Mouse (Mus musculus) adrenal gland, postnatal 36 days (tissue): Measurements from ENCODE around the gene Cd7. TPM values are rescaled to one million over a fixed set of nuclear protein-coding genes. Genes with fewer than 3 reads are reported as not detected.

Experiments used
- DNase-seq, 2 experiments: peaks; one replicate each; pipeline ENCODE4 v3.0.0; 2021; ENCODE audit warnings: mixed read lengths in 1 of 2
- total RNA-seq, 2 experiments: library from RNA; stranded (reverse); gene quantifications; 2 replicates each; pipeline ENCODE4 v1.2.3; 2021

The Cd7 gene
- total RNA-seq, 2 experiments from 2014 or later, result 0.30 to 0.53 TPM

DNA sequence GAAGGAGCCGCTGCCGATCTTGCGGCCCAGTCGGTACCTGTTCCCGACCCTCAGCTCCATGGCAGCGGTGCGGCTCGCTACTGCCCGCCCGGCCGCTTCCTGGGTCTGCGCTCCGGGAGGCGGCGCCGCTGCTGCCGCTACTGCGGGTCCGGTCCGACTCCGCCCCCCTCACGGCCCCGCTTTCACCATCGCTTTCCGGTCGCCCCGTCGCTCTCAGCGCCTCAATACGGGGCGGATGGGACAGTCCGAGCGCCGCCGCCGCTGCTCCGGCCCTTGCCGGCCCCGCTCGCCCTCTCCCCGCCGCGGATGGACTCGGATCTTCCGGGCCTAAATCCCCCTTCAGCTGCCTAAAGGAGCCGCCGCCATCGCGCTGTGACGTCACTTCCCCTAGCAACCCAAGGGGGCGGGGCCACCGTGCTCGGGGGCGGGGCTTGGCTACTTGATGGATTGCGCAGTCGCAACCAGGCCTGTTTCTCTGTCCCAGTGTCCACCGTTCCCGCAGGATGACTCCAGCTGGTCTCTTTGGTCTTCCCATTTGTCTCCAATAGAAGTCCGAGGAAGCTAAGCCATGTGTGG lies 48.2 kb downstream of the Cd7 start, which contains the start of gene Csnk1d:
Gene Csnk1d, minus strand, starts transcription at position 380 of the 576 bp plus-strand sequence.
- DNase-seq, result peak; percentile 98

DNA sequence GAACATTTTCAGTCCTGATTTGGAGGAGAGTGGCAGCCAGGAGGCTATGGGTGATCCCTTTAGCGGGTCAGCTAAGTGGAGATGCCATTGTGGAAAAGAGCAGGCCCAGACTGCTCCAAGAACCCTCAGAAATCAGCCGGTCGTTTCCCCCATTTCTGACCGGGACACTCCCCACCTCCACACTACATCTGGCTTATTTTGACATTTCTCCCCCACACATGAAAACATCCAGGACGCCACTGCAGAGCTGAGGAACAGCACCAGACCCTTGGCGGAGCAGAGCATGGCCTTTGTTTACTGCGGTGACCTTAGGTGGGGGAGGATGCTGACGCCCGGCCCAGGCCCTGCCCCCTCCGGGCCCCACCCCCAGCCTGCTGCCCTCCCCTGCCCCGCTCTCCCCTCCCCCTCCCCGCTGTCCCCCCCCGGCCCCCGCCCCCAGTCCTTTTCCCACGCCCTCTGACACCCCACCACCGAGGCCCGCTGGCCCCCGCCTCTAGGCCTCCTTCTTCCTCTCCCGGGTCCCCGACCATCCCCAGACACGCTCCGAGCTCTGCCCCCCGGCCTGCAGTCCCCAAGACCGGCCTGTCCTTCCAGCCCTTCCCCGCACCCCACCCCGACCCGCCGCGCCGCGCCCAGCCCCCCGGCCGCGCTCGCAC lies 49.0 kb downstream of the Cd7 start:
- peak; percentile 72 to 85 for DNase-seq

DNA sequence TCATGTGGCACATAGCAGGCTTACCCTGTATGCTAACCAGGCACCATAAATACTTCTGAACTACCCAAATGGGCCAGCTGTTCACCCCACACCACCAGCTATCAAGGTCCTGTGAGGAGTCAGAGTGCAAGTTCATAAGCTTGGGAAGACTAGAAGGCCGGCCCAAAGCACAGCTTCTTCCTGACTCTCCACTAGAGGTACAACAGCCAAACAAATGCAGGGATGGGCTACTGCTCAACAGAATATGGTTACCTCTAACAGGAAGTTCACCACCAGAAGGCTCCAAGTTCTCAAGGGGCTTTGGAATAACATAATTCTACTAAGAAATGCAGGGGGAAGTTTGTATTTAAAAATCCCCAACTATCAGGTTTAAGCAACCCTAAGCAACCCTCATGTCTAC lies 49.7 kb downstream of the Cd7 start:
- peak; percentile 29 to 35 for DNase-seq

DNA sequence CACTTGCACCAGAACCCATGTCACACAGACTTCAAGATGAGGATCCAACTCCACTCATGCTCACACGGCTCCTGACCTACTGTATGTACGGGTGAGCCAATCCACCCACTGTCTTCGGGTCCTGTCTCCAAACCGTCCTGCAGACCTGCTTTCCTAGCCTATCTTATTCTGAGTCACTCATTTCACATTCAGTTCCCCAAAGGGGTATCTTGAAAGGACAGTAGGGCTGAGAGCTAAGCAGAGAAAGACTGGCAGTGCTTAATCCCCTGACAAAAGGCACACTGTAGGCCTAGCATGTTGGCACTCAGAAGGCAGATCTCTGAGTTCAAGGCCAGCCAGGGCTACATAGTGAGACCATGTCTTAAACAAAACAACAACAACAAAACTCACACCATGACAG lies 50.8 kb downstream of the Cd7 start:
- DNase-seq, result no peak

DNA sequence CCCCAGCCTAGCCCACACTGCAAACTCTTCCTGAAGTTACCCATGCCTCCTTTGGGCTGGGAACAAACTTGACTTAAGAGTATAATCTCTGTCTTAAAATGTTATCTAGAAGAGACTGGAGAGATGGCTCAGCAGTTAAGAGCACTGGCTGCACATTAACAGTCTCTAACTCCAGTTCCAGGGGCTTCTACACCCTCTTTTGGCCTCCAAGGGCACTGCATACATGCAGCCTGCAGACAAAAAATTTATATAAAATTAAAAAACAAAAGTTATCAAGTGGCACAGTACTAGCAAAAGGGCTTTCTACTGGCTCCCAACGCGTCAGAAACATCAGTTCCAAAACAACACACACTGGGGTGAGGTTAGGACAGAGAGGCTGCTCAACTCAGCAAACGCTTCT lies 51.6 kb downstream of the Cd7 start:
- DNase-seq, result no peak

Other genes with a start within 250 kb of the Cd7 start
- gene Dus1l, start 243.0 kb downstream of the Cd7 start, total RNA-seq, result 10 to 100 TPM; 57.2 to 59.6 TPM
- gene Fasn, start 214.9 kb downstream of the Cd7 start, total RNA-seq, result 1,000 to 10,000 TPM; 1,954 to 2,603 TPM
- 10 to 100 TPM; 10.6 to 22.0 TPM for gene Ccdc57, start 106.5 kb downstream of the Cd7 start, total RNA-seq
- 1 to 10 TPM in 1 of 2 experiments, under 1 TPM in 1; 0.89 to 2.1 TPM for gene Slc16a3, start 90.9 kb downstream of the Cd7 start, total RNA-seq
- 100 to 1,000 TPM; 126 to 127 TPM for gene Csnk1d, start 48.1 kb downstream of the Cd7 start, total RNA-seq
- not detected for gene Sectm1b, start 24.2 kb upstream of the Cd7 start, total RNA-seq
- gene Sectm1a, start 41.8 kb upstream of the Cd7 start, total RNA-seq, result not detected
- gene Tex19.2, start 79.3 kb upstream of the Cd7 start, total RNA-seq, result not detected
- gene Tex19.1, start 106.7 kb upstream of the Cd7 start, total RNA-seq, result not detected
- gene Uts2r, start 120.9 kb upstream of the Cd7 start, total RNA-seq, result not detected
- gene Hexdc, start 165.0 kb upstream of the Cd7 start, total RNA-seq, result 10 to 100 TPM in 1 of 2 experiments, 1 to 10 TPM in 1; 9.1 to 11.5 TPM
- 10 to 100 TPM; 22.6 to 30.5 TPM for gene Ogfod3, start 165.3 kb upstream of the Cd7 start, total RNA-seq
- gene Cybc1, start 189.9 kb upstream of the Cd7 start, total RNA-seq, result 10 to 100 TPM; 20.6 to 21.0 TPM
- 10 to 100 TPM; 18.7 to 27.3 TPM for gene Narf, start 197.8 kb upstream of the Cd7 start, total RNA-seq
- gene Foxk2, start 220.6 kb upstream of the Cd7 start, total RNA-seq, result 10 to 100 TPM; 35.0 to 45.5 TPM